Mouse (Mus musculus) hindbrain, embryonic 14.5 days (tissue): ENCODE data around the gene Elovl6. TPM values are rescaled to one million over a fixed set of nuclear protein-coding genes. Genes with fewer than 3 reads are reported as not detected.

Experiments
- ATAC-seq: fragments of 200-750 bp; cut with Nextera tagmentation; 2 replicates; pipeline ENCODE4 v1.8.0; 2017; ENCODE audit warnings: moderate number of reproducible peaks, mild to moderate bottlenecking, moderate TSS enrichment, moderate library complexity; ENCODE audit not compliant: low FRiP score
- DNase-seq: peaks from one replicate; pipeline ENCODE4 v3.0.0-alpha.2; 2015; ENCODE audit warnings: low spot score
- H3K27ac ChIP-seq: fragments of 300-500 bp; sonication (generic); 2 replicates; pipeline ENCODE4 v1.5.1; 2014; ENCODE audit warnings: mild to moderate bottlenecking, moderate library complexity
- H3K27me3 ChIP-seq: fragments of 300-500 bp; sonication (generic); 2 replicates; pipeline ENCODE4 v1.6.1; 2014; ENCODE audit warnings: mild to moderate bottlenecking, low read length, mixed read lengths; ENCODE audit not compliant: control insufficient read depth, insufficient read depth
- H3K36me3 ChIP-seq: fragments of 300-500 bp; sonication (generic); replicated peaks from 2 replicates; pipeline ENCODE4 v1.6.1; 2014; ENCODE audit not compliant: control insufficient read depth, insufficient read depth
- H3K4me1 ChIP-seq: fragments of 300-500 bp; sonication (generic); replicated peaks from 2 replicates; pipeline ENCODE4 v1.6.1; 2014; ENCODE audit warnings: antibody characterized with exemption, low read length, mixed read lengths; ENCODE audit not compliant: control insufficient read depth, insufficient read depth
- H3K4me2 ChIP-seq: fragments of 300-500 bp; sonication (generic); replicated peaks from 2 replicates; pipeline ENCODE4 v1.6.1; 2014; ENCODE audit warnings: mild to moderate bottlenecking, moderate library complexity
- H3K4me3 ChIP-seq: fragments of 300-500 bp; sonication (generic); replicated peaks from 2 replicates; pipeline ENCODE4 v1.5.1; 2014; ENCODE audit warnings: mild to moderate bottlenecking, low read length
- H3K9ac ChIP-seq: fragments of 300-500 bp; sonication (generic); 2 replicates; pipeline ENCODE4 v1.6.1; 2014
- H3K9me3 ChIP-seq: fragments of 300-500 bp; sonication (generic); 2 replicates; pipeline ENCODE4 v1.6.1; 2016; ENCODE audit warnings: low read length; ENCODE audit not compliant: control insufficient read depth
- WGBS: fragments of 180-500 bp; shearing (Covaris S2); extraction: QIAGEN DNeasy Blood & Tissue Kit; methylation state at CpG from one replicate; pipeline ENCODE4 v1.1.7; 2014; 5-methylcytosine and 5-hydroxymethylcytosine counted together
- polyA plus RNA-seq: library from polyadenylated mRNA; unstranded; fragments of >200 nt; fragmentation: Nextera tagmentation; extraction: Ambion mirVana; gene quantifications from 2 replicates; pipeline ENCODE4 v1.2.1, GENCODE M21; 2014

Elovl6 gene
- polyA plus RNA-seq, 1 experiment from 2014 or later, result 27.5 TPM

DNA sequence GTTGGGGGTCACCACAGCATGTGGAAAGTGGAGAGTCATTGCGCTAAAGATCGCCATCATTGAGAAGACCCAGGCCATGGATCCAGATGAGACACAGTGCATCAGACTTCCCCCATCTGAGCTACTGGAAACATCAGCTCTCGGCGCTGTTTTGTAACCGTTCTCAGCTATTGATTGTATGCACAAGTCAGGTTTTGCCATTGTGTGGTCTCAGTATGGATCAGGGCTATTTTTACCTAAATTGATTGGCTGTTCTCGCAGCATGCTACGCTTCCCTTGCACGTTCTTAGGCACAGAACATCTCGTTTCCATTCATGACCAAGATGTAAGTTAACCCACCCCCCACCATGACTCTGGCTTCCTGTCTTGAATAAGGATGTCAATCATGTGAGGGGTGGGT is 27.9 kb downstream of the Elovl6 start:
- no peak overlapping the region for H3K27ac ChIP-seq
- H3K4me1 ChIP-seq, result no peaks in the 10 kb centered on the region
- no peak overlapping the region for H3K4me2 ChIP-seq
- DNase-seq (no peak), ATAC-seq (no peak)
- H3K9ac ChIP-seq, result no peak overlapping the region
- no peak overlapping the region for H3K4me3 ChIP-seq
- 90% methylated on average over 9 of the region's 9 CpGs for WGBS
- H3K27me3 ChIP-seq, result no peaks in the 10 kb centered on the region
- H3K9me3 ChIP-seq, result no peaks in the 10 kb centered on the region
- no peaks in the 10 kb centered on the region for H3K36me3 ChIP-seq

DNA sequence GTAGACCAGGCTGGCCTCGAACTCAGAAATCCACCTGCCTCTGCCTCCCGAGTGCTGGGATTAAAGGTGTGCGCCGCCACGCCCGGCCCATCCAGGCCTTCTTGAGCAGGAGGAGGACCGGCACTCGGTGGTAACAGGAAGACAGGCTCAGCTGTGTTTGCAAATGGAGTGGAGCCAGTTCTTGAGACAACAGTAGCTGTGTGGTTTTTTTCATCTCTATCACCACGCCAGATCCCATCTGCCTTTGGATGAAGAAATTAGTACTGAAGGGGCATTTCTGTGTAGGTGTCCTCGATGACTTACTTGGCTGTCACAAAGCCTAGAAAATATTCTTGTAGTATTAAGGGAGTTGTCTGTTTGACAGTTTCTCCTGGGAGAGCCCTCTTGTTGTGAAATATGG is 28.9 kb downstream of the Elovl6 start:
- H3K36me3 ChIP-seq, result no peaks in the 10 kb centered on the region
- no peak for ATAC-seq
- no peaks in the 10 kb centered on the region for H3K4me1 ChIP-seq
- no peak overlapping the region for H3K4me3 ChIP-seq
- 92% methylated on average over 10 of the region's 10 CpGs for WGBS
- no peaks in the 10 kb centered on the region for H3K27me3 ChIP-seq
- no peak for DNase-seq
- no peak overlapping the region for H3K9ac ChIP-seq
- H3K27ac ChIP-seq, result no peak overlapping the region
- H3K9me3 ChIP-seq, result no peaks in the 10 kb centered on the region
- H3K4me2 ChIP-seq, result no peak overlapping the region

DNA sequence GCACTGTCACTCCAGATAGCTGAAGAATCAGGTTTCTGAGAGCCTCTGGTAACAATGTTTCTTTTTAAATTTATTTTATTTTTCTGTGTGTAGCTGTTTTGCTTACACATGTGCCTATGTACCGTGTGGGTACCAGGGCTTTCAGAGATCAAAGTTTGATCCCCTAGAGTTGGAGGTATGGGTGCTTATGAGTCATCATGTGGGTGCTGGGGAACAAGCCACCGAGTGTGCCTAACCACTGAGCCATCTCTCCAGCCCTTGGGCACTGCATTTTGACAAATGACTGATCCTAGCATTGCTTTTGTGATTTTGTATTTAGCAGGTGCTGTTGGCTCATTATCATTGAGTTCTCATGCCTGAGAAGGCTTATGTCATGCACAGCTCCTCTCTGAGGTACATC is 29.7 kb downstream of the Elovl6 start:
- no peak overlapping the region for H3K4me2 ChIP-seq
- no peaks in the 10 kb centered on the region for H3K4me1 ChIP-seq
- no peak overlapping the region for H3K4me3 ChIP-seq
- H3K27me3 ChIP-seq, result no peaks in the 10 kb centered on the region
- ATAC-seq (no peak), DNase-seq (no peak)
- H3K27ac ChIP-seq, result no peak overlapping the region
- 95% methylated on average over 2 of the region's 2 CpGs for WGBS
- no peaks in the 10 kb centered on the region for H3K36me3 ChIP-seq
- no peaks in the 10 kb centered on the region for H3K9me3 ChIP-seq
- H3K9ac ChIP-seq, result no peak overlapping the region

DNA sequence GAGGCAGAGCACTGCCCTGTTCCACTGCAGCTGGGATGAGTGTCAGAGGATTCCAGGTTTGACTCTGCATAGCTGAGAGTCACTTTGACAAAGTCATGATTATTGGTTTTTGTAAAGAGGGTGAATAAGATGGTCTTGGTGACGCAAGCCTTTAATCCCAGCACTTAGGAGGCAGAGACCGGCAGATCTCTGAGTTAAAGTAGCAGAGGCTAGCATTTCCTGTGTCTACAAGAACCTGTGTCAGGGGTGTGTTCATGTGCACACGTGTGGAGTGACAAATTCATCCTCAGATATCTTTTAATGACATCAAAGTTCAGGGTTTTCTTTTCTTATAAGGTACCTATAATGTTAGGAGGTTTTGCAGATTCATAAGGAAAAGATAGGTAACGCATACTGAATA is 30.3 kb downstream of the Elovl6 start:
- ATAC-seq, result no peak
- H3K36me3 ChIP-seq, result no peaks in the 10 kb centered on the region
- H3K27me3 ChIP-seq, result no peaks in the 10 kb centered on the region
- H3K4me1 ChIP-seq, result no peaks in the 10 kb centered on the region
- no peak for DNase-seq
- 95% methylated on average over 4 of the region's 4 CpGs for WGBS
- H3K4me2 ChIP-seq, result no peak overlapping the region
- no peak overlapping the region for H3K27ac ChIP-seq
- no peaks in the 10 kb centered on the region for H3K9me3 ChIP-seq
- H3K9ac ChIP-seq, result no peak overlapping the region
- H3K4me3 ChIP-seq, result no peak overlapping the region

DNA sequence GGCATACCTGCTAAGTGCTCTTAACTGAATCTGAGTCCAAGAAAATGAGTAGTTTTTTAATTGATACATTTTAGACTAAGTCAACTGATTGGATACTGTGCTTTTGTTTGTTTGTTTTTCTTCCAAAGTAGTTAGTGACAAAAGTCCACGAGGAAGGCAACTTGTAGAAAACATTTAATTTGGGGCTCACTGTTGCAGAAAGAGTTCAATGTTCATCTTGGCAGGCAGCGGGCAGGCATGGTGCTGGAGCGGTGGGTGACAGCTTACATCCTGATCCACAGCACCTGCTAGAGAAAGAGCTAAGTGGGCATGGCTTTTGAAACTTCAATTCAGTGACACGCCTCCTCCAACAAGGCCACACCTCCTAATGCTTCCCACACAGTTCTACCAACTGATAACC is 31.7 kb downstream of the Elovl6 start:
- no peaks in the 10 kb centered on the region for H3K27me3 ChIP-seq
- no peak overlapping the region for H3K4me3 ChIP-seq
- DNase-seq, result no peak

DNA sequence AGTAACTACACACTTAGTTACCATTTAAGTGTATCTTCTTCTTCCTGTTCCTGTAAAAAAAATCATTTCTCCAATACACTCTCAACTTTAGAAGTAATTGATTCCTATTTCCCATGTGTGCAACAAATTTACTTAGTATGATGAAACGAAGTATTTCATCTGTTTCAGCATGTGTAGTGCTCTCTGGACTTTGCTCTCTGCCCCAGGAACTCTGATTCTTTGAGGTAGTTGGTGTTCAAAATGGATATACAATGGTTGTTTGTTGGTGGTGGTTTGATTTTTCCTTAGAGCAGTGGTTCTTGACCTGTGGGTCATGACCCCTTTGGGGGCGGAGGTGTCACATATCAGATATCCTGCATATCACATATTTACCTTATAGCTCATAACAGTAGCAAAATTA is 32.7 kb downstream of the Elovl6 start:
- H3K4me2 ChIP-seq, result no peak overlapping the region
- ATAC-seq (no peak), DNase-seq (no peak)
- no peak overlapping the region for H3K27ac ChIP-seq
- H3K4me3 ChIP-seq, result no peak overlapping the region
- no peaks in the 10 kb centered on the region for H3K9me3 ChIP-seq
- no peaks in the 10 kb centered on the region for H3K4me1 ChIP-seq
- no peaks in the 10 kb centered on the region for H3K36me3 ChIP-seq
- H3K27me3 ChIP-seq, result no peaks in the 10 kb centered on the region
- WGBS, result 94% methylated on average over 2 of the region's 2 CpGs
- no peak overlapping the region for H3K9ac ChIP-seq

More for the DNA sequence above, 31.7 kb downstream of the Elovl6 start:
- no peak overlapping the region for H3K9ac ChIP-seq
- H3K4me1 ChIP-seq, result no peaks in the 10 kb centered on the region
- no peaks in the 10 kb centered on the region for H3K9me3 ChIP-seq
- H3K27ac ChIP-seq, result no peak overlapping the region
- H3K4me2 ChIP-seq, result no peak overlapping the region
- H3K36me3 ChIP-seq, result no peaks in the 10 kb centered on the region
- no peak for ATAC-seq
- 92% methylated on average over 4 of the region's 4 CpGs for WGBS

DNA sequence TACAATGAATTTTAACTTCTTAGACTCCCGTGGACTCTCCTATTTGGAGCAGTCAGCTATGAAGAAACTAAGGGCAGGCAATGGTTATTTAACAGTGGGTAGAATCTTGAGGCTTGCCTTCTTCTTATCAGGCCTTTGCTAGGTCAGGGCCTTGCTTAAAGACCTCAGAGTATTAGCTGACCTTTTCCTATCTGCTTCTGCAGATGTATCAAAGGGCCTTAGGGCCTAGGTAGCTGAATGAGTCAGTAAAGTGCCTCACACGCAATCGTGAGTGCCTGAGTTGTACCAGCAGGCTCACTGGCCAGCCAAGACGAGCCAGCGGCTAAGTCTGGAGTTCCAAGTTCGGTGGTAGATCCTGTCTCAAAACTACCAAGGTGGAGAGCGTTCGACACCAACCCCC is 33.3 kb downstream of the Elovl6 start:
- H3K9ac ChIP-seq, result no peak overlapping the region
- no peaks in the 10 kb centered on the region for H3K36me3 ChIP-seq
- ATAC-seq (no peak), DNase-seq (no peak)
- H3K27ac ChIP-seq, result no peak overlapping the region
- no peaks in the 10 kb centered on the region for H3K27me3 ChIP-seq
- WGBS, result 93% methylated on average over 8 of the region's 8 CpGs
- no peak overlapping the region for H3K4me2 ChIP-seq
- H3K9me3 ChIP-seq, result no peaks in the 10 kb centered on the region
- no peaks in the 10 kb centered on the region for H3K4me1 ChIP-seq
- no peak overlapping the region for H3K4me3 ChIP-seq

DNA sequence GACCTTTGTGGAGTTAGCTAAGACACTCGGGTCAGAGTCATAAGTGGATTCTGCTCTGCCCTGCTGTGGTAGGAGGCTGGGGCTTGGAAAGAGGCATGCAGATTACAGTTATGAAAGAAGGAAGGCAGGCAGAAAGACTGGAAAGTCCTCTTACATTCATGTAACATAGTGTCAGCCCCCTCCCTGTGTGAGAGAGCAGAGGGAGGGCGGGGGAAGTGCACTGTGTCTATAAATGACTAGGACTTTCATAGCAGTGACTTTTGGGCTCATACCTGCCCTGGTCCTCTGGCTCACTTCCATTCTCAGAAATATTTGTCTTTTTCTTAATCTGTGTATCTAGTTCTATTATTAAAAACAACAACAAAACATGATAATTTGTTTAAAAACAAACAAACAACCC is 33.9 kb downstream of the Elovl6 start:
- Histone ChIP-seq H3K27ac (no peak overlapping the region), H3K36me3 (no peaks in the 10 kb centered on the region), H3K4me2 (no peak overlapping the region), H3K4me1 (no peaks in the 10 kb centered on the region), H3K27me3 (no peaks in the 10 kb centered on the region), H3K4me3 (no peak overlapping the region), H3K9ac (no peak overlapping the region), H3K9me3 (no peaks in the 10 kb centered on the region)
- DNase-seq (no peak), ATAC-seq (no peak)
- 86% methylated on average over 2 of the region's 2 CpGs for WGBS

DNA sequence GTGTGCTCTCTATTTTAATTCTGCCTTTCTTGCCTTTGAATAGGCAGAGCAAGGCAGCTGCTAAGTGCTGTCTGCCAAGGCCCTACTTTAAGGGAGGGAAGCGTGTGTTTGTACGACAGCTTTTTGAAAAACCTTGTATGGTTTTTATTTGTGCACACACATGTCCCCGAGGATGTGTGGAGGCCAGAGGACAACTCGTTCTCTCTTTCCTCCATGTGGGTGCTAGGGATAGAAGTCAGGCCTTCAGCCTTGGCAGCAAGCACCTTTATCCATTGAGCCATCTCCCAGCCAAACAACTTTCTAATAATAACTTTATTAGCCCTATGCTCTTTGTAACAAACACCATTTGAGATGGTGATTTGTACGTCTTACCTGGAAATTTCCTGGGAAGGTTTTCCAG is 34.7 kb downstream of the Elovl6 start:
- Histone ChIP-seq H3K27me3 (no peaks in the 10 kb centered on the region), H3K4me2 (no peak overlapping the region), H3K9ac (no peak overlapping the region), H3K4me3 (no peak overlapping the region), H3K9me3 (no peaks in the 10 kb centered on the region), H3K27ac (no peak overlapping the region), H3K4me1 (no peaks in the 10 kb centered on the region), H3K36me3 (0 out of 2 replicates have a peak, but pooled peaks cover 4% of the 10 kb centered on the region)
- DNase-seq, result no peak
- no peak for ATAC-seq
- 83% methylated on average over 5 of the region's 5 CpGs for WGBS

DNA sequence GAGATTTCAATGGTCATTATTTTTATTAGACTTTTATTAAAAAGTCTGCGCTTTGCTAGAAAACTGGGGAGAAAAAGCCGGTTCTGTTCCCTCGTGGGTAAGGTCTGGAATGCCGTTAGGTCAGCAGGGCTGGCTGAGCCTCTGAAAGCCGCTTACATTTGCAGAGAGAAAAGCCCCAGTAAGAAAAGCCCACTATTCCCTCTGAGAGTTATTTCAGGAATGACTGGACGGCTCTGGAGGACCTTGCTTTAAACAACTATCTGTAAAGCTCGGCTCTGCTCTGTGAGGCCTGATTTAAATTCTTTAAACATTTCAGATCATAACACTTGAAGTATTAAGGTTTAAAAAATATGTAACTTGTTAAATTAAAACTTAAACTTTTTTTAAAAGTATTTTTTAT is 36.4 kb downstream of the Elovl6 start:
- 59% methylated on average over 7 of the region's 7 CpGs for WGBS
- Histone ChIP-seq H3K4me1 (no peaks in the 10 kb centered on the region), H3K9ac (no peak overlapping the region), H3K27ac (no peak overlapping the region), H3K4me3 (no peak overlapping the region), H3K27me3 (no peaks in the 10 kb centered on the region), H3K9me3 (no peaks in the 10 kb centered on the region), H3K4me2 (no peak overlapping the region), H3K36me3 (0 out of 2 replicates have a peak, but pooled peaks cover 4% of the 10 kb centered on the region)
- DNase-seq (no peak), ATAC-seq (no peak)
